Mouse (Mus musculus): ENCODE results near the gene Jade2.

Gene Jade2

GRCm38 (mm10) chr11:51796272-51796671 lies 61.2 kb downstream of the Jade2 start:
- POLR2A ChIA-PET = interaction anchor here in 2 of 4 experiments (0.8 to 1.9 kb wide), 5 partner anchors 8 to 182 kb away, joined by 3 read pairs; no protein-coding TSS in a partner anchor
- CTCF ChIA-PET = interaction anchor here in 1 of 4 experiments (1.3 kb wide), 1 partner anchor 23 kb away, joined by 3 read pairs; no protein-coding TSS in a partner anchor

GRCm38 (mm10) chr11:51790662-51791061 lies 66.8 kb downstream of the Jade2 start:
- CTCF ChIA-PET = interaction anchor here in 2 of 4 experiments (0.9 to 1.9 kb wide), 6 partner anchors 10 to 429 kb away, joined by 3 to 6 read pairs (median 4); partner anchors contain the start of gene Cdkn2aipnl (in 1 of the 2)
- POLR2A ChIA-PET = interaction anchor here in 3 of 4 experiments (0.7 to 2.9 kb wide), 5 partner anchors 10 to 262 kb away, joined by 3 to 20 read pairs (median 4); partner anchors contain the start of gene 0610009B22Rik (in 1 of the 3)

- CTCF ChIA-PET = interaction anchor here (0.6 to 2.1 kb wide), 12 partner anchors 10 to 1201 kb away, joined by 3 to 9 read pairs (median 4); no protein-coding TSS in a partner anchor
- POLR2A ChIA-PET = interaction anchor here (0.7 to 2.9 kb wide), 10 partner anchors 11 to 1690 kb away, joined by 3 to 20 read pairs (median 4); partner anchors contain the start of gene 0610009B22Rik (in 1 of the 4)
Measured at GRCm38 (mm10) chr11:51789735-51790134, 67.7 kb downstream of the Jade2 start.

GRCm38 (mm10) chr11:51785926-51786325 lies 71.5 kb downstream of the Jade2 start:
- CTCF ChIA-PET = interaction anchor here (0.5 to 1.7 kb wide), 14 partner anchors 10 to 218 kb away, joined by 3 to 6 read pairs (median 3); partner anchors contain the start of genes Sar1b (in 3 of the 4) and Sec24a (in 2 of the 4)
- POLR2A ChIA-PET = interaction anchor here (0.5 to 5.7 kb wide), 22 partner anchors 9 to 613 kb away, joined by 3 to 38 read pairs (median 4); partner anchors contain the start of genes Sar1b (in 3 of the 4), Sec24a (in 3 of the 4) and 0610009B22Rik (in 1 of the 4)

GRCm38 (mm10) chr11:51782721-51783120 lies 74.7 kb downstream of the Jade2 start:
- ChIA-PET CTCF (interaction anchor here in 1 of 4 experiments (1.4 kb wide), 1 partner anchor 19 kb away, joined by 3 read pairs; no protein-coding TSS in a partner anchor), POLR2A (interaction anchor here in 2 of 4 experiments (0.7 to 5.7 kb wide), 8 partner anchors 8 to 176 kb away, joined by 3 to 38 read pairs (median 4); partner anchors contain the start of genes Hnrnpab (in 1 of the 2), Sar1b (in 1 of the 2) and Sec24a (in 1 of the 2))

- ChIA-PET CTCF (interaction anchor here in 1 of 4 experiments (0.7 kb wide), 1 partner anchor 25 kb away, joined by 3 read pairs; no protein-coding TSS in a partner anchor), POLR2A (interaction anchor here in 2 of 4 experiments (0.8 to 5.7 kb wide), 12 partner anchors 8 to 196 kb away, joined by 3 to 38 read pairs (median 4); partner anchors contain the start of genes Sar1b (in 2 of the 2), Sec24a (in 2 of the 2), 0610009B22Rik (in 1 of the 2) and Hnrnpab (in 1 of the 2))
Measured at GRCm38 (mm10) chr11:51780773-51781267, 76.6 kb downstream of the Jade2 start.

- ChIA-PET CTCF (no interaction called here), POLR2A (interaction anchor here in 2 of 4 experiments (0.9 to 4.4 kb wide), 6 partner anchors 8 to 223 kb away, joined by 3 to 21 read pairs (median 4); partner anchors contain the start of genes Sar1b (in 1 of the 2) and Sec24a (in 1 of the 2))
Measured at GRCm38 (mm10) chr11:51777478-51777877, 80.0 kb downstream of the Jade2 start.

- POLR2A ChIA-PET = interaction anchor here in 3 of 4 experiments (0.8 to 5.8 kb wide), 18 partner anchors 8 to 169 kb away, joined by 3 to 47 read pairs (median 5); partner anchors contain the start of genes Sar1b (in 3 of the 3), Sec24a (in 3 of the 3), 0610009B22Rik (in 2 of the 3) and Hnrnpab (in 1 of the 3)
- CTCF ChIA-PET = interaction anchor here in 3 of 4 experiments (0.6 to 2.3 kb wide), 8 partner anchors 11 to 208 kb away, joined by 3 to 12 read pairs (median 5); partner anchors contain the start of genes Sar1b (in 2 of the 3) and Sec24a (in 2 of the 3)
Measured at GRCm38 (mm10) chr11:51775507-51775906, 81.9 kb downstream of the Jade2 start.

- CTCF ChIA-PET = interaction anchor here in 1 of 4 experiments (0.8 kb wide), 1 partner anchor 65 kb away, joined by 3 read pairs; no protein-coding TSS in a partner anchor
- POLR2A ChIA-PET = interaction anchor here in 3 of 4 experiments (0.7 to 2.3 kb wide), 15 partner anchors 11 to 505 kb away, joined by 3 to 8 read pairs (median 4); partner anchors contain the start of genes 0610009B22Rik (in 2 of the 3), BC049762 (in 1 of the 3), Hnrnpab (in 1 of the 3) and Phykpl (in 1 of the 3)
Measured at GRCm38 (mm10) chr11:51768296-51768695, 89.2 kb downstream of the Jade2 start.

- POLR2A ChIA-PET = interaction anchor here in 3 of 4 experiments (0.6 to 2.3 kb wide), 17 partner anchors 11 to 183 kb away, joined by 3 to 8 read pairs (median 4); partner anchors contain the start of genes 0610009B22Rik (in 2 of the 3), Hnrnpab (in 1 of the 3) and Phykpl (in 1 of the 3)
- CTCF ChIA-PET = interaction anchor here in 2 of 4 experiments (0.6 to 0.8 kb wide), 2 partner anchors 65 to 828 kb away, joined by 3 read pairs; no protein-coding TSS in a partner anchor
Measured at GRCm38 (mm10) chr11:51767579-51768220, 89.8 kb downstream of the Jade2 start.

GRCm38 (mm10) chr11:51764816-51765215 lies 92.6 kb downstream of the Jade2 start:
- ChIA-PET CTCF (interaction anchor here in 2 of 4 experiments (1.1 to 1.7 kb wide), 3 partner anchors 9 to 22 kb away, joined by 3 to 8 read pairs (median 5); no protein-coding TSS in a partner anchor), POLR2A (interaction anchor here in 3 of 4 experiments (1.2 to 5.0 kb wide), 16 partner anchors 9 to 162 kb away, joined by 3 to 47 read pairs (median 5); partner anchors contain the start of genes Hnrnpab (in 3 of the 3) and 0610009B22Rik (in 2 of the 3))

- ChIA-PET CTCF (interaction anchor here (0.6 to 1.7 kb wide), 15 partner anchors 8 to 621 kb away, joined by 3 to 18 read pairs (median 3); partner anchors contain the start of gene Cdkn2aipnl (in 1 of the 4)), POLR2A (interaction anchor here (0.5 to 5.0 kb wide), 75 partner anchors 8 to 1509 kb away, joined by 3 to 47 read pairs (median 4); partner anchors contain the start of genes 0610009B22Rik (in 3 of the 4), Hnrnpab (in 3 of the 4), D930048N14Rik (in 1 of the 4) and N4bp3 (in 1 of the 4))
Measured at GRCm38 (mm10) chr11:51763955-51764354, 93.5 kb downstream of the Jade2 start.
